Mouse (Mus musculus) adrenal gland, adult (tissue): ENCODE measurements around the gene Trim80.
"Not testable (repeated sequence)": the region's sequence is repeated elsewhere in the genome, so short reads cannot be mapped to it uniquely, and the experiment has no call there.

ENCODE experiments used
- DNase-seq, 2 experiments: peaks; one replicate each; pipeline ENCODE4 v3.0.0; 2022 to 2023; ENCODE audit warnings: low spot score in 1 of 2; ENCODE audit not compliant: inconsistent age in 2 of 2

Trim80 gene

DNA sequence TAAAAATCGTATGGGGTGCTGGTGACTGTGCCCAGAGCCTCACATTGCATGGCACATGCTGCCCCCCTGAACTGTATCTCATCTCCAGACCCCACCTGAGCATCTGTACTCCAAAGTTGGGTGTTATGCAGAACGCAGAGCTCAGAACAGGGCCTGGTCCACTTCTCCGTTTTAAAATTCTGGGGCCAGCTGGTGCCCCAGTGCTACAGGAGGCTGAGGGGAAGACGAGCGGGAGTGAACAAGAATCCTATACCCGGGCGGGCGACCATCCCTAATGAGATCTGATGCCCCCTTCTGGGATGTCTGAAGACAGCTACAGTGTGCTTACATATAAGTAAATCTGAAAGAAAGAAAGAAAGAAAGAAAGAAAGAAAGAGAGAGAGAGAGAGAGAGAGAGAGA lies 20.6 kb downstream of the Trim80 start:
- no peak for DNase-seq

DNA sequence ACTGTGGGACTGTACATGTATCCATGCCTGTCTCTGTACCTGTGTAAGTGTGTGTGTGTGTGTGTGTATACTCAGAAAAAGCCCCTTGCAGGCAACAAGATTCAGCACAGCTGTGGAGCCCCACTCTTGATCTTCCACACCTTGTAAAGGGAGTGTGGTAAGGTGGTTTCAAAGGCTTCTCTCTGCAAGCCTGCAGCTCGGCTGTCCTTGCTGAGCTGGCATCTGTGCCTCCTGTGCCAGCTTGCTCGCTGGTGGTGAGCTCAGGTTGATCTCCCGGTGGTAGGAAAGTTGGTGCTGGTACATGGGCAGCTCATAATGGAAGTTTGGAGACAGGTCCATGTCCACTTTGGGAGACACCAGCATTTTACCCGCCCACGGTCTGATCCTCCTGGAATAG lies 21.5 kb downstream of the Trim80 start:
- peak in 1 of 2 experiments; percentile 27 for DNase-seq

DNA sequence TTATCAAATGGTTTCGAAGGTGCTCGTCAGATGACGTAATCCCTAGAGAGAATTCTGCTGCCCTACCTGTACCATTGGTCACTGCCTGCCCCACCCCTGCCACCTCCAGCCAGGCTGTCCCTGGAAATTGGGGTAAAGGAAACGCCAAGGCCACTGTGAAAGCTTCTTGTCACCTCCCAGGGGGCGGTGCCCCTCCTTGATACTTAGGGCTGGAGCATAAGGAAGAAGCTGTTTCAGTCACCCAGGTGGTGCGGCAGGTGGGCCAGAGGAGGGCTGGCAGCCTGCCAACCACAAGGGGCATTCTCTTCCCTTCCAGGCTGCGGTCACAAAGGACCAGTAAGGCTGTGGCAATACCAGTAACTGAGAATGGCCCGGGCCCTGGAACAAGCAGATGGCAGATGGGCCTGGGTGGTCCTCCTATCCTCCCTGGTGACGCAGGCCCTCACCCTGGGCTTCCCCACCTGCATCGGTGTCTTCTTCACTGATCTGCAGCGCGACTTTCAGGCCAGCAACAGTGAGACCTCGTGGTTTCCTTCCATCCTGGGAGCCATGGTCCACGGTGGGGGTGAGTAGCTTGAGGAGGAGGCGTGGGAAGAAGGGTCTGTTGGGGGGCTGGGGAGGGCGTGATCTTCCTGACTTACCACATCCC lies 22.0 kb downstream of the Trim80 start, which contains the start of gene Slc16a5:
TSS of gene Slc16a5 (plus strand) at position 232 of the 649 bp plus-strand sequence.
- peak in 1 of 2 experiments; percentile 25 for DNase-seq

DNA sequence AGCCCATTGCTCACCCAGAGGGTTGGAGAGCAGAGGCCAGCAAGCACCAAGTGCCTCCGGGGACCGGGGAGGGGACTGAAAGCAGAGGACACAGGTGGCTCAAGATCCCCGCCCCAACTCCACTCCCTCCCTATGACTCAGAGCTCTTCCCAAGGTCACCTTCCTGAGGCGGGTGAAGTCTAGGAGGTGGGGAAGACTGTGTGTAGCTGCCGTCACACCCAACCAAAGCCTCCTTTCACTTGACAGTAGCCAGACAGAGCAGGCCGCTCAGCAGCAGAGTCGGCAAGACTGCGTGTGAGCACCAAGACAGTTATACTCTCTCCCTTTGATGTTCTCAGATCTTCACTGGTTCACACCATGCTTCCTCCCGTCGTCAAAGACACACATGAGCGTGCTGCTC lies 23.1 kb downstream of the Trim80 start:
- peak in 1 of 2 experiments; percentile 70 for DNase-seq

DNA sequence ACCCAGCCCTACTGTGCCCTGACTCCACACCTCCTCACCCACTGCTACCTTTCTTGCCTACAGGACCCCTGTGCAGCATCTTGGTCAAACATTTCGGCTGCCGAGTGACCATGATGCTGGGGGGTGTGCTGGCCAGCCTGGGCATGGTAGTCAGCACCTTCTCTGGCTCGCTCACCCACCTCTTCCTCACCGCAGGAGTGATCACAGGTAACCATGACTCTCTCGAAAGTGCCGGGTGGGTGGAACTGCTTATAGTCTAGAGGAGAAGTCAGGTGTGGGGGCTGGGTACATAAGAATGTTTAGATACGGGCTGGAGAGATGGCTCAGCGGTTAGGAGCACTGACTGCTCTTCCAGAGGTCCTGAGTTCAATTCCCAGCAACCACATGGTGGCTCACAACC lies 24.5 kb downstream of the Trim80 start:
- peak in 1 of 2 experiments; percentile 21 for DNase-seq

DNA sequence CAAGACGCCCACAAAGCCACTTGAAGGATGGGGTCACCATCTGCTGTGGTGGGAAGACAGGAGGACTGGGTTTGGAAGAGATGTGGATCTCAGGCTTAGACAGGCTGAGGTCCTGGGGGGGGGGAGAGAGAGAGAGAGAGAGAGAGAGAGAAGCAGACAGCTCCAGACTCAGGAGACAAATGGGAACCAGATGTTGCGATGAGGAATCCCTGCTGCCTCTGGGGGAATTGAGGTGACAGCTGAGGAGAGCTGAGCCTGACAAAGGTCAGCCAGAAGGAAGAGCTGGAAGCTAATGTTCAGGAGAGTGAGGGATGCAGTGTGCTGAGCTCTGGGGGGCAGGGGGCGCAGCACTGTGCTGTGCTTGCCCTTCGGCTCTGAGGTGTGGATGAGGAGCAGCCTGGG lies 26.9 kb downstream of the Trim80 start:
- no peak for DNase-seq

DNA sequence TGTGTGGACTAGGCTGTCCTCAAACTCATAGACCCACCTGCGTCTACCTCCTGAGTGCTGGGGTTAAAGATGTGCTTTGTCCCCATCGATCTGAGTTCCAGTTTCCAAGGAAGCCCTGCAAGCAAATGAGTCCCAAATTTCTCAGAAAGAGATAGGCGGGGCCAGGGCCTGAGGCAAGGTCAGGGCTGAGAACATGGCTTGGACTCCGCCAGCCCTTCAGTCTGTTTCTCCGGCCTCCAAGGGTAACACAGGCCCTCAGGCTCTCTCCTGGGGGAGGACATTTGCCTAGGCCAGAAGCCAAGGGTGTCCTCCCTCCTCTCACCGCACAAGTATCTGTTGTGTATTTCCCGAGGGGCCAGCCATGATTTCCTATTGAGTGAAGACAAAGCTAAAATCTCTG lies 31.8 kb downstream of the Trim80 start:
- peak in 1 of 2 experiments; percentile 67 for DNase-seq

DNA sequence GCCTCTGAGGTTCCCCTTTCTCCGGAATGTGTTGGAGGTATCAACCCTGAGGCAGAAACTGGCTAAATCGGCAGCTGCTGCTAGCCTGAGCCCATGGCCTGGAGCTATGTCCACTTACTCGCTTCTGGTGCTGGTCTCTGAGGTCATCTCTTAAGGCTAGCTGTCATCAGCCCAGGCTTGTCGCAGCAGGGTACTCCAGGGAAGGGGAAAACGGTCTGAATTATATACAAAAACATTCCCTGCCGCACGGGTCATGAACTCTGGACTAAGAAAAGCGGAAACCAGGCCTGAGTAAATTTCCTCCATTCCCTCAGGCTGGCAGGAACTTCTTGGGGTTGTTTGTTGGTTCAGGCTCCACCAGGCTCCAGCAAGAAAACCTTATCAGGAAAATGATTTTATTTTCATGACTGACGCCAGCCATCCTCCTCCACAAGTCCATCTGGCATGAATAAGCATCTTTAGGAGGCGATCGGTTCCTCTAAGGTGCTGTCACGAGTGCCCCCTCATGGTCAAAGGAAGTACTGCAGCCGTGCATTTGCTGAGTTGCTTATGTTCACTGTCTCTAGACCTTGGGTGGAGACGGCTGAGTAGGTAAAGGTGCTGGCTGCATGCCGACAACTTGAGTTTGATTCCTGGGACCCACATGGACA lies 33.4 kb downstream of the Trim80 start:
- peak; percentile 92 to 98 for DNase-seq

DNA sequence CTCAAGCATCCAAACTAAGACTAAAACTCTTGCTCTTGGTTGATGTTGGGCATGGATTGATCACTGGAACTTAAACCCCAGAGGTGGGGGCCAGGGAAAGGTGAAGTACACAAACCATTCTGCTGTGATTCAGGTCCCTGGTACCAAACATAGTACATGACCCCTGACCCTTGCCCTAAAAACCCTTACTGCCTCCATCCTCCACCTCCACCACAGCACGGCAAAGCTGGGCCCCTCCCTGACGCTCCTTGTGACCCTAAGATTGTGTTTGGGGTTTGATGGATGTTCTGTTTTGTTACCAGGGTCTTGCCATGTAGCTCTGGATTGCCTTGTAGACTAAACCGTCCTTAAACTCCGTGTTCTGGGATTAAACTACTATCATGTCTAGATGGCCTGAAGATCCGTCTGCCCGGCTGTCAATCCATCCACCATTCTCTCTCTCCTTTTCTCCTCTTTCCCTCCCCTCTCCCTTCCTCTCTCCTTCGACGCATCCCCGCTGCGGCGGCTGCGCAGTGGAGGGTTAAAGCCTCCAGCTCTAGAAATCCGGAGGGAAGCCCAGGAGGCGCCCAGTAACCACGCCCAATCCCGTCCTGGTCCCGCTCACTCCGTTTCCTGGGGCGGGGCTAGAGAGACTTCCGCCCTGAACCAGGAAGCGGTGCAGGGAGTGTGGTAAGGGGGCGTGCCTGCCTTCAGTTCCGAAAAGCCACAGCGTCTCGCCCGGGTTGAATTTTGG lies 34.8 kb downstream of the Trim80 start, which contains the start of gene Armc7:
TSS of gene Armc7 (plus strand) at position 643 of the 733 bp plus-strand sequence.
- peak; percentile 97 to 99 for DNase-seq

DNA sequence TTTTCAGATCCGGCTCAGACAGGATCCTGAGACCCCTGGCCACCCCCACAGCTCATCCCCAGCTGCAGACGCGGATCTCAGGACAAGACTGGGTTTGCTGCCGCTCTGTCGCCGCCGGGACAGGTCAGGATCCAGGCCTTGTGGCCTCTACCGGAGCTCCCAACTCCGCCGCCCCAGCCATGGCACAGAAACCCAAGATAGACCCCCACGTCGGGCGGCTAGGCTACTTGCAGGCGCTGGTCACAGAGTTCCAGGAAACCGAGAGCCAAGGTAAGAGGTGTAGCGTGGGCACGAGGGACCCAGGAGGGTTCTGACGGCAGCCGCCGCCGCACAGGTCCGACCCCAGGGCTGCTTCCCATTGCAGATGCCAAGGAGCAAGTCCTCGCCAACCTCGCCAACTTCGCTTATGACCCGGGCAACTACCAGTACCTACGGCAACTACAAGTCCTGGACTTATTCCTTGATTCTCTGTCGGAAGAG lies 35.5 kb downstream of the Trim80 start:
- no peak for DNase-seq

DNA sequence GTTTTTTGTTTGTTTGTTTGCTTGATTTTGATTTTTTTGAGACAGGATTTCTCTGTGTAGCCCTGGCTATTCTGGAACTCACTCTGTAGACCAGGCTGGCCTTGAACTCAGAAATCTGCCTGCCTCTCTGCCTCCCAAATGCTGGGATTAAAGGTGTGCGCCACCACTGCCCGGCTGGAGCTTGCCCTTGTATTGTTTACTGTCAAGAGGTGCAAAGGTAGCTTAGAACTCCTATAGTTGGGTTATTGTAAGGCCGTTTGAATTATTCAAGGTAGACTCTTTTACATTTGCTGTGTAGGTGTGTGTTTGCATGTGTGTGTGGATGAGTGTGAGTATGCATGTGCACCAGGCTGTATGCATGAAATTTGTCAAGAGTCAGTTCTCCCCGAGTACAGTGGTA lies 36.3 kb downstream of the Trim80 start:
- DNase-seq, result not testable (repeated sequence)

DNA sequence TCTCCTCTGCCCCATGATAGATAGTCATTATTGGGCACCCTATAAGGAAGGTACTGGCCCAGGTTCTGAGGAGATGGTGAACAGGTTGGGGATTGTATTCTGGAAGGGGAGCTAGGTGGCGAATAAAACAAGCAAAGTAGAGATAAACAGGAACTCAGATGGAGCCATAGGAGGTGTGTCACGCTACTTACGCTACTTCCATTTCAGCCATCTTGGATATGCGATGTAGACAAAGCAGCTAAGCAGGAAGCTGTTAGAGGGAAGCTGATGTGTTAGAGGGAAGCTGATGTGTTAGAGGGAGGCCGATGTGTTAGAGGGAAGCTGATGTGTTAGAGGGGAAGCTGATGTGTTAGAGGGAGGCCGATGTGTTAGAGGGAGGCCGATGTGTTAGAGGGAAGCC lies 37.0 kb downstream of the Trim80 start:
- not testable (repeated sequence) for DNase-seq

DNA sequence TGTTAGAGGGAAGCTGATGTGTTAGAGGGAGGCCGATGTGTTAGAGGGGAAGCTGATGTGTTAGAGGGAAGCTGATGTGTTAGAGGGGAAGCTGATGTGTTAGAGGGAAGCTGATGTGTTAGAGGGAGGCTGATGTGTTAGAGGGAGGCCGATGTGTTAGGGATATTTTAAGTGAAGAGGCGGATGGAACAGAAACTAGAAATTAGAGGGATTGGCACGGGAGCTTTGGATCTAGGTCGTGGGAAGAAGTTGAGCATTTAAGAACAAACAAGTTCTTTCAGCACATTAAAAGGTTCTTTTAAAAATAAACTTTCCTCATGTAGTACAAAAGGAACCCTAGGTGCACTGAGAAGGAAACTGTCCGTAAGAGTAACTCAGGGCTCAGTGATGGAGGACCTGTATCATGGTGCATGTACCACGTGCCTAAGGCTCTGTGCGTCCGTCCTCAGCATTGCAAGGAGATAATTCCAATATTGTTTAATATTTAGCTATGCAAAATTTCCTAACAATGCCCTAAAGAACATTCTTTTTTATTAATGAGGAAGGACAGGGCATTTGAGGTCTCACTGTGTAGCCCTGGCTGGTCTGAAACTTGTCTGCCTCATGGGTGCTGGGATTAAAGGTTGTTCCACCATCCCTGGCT lies 38.1 kb downstream of the Trim80 start:
- no peak for DNase-seq

DNA sequence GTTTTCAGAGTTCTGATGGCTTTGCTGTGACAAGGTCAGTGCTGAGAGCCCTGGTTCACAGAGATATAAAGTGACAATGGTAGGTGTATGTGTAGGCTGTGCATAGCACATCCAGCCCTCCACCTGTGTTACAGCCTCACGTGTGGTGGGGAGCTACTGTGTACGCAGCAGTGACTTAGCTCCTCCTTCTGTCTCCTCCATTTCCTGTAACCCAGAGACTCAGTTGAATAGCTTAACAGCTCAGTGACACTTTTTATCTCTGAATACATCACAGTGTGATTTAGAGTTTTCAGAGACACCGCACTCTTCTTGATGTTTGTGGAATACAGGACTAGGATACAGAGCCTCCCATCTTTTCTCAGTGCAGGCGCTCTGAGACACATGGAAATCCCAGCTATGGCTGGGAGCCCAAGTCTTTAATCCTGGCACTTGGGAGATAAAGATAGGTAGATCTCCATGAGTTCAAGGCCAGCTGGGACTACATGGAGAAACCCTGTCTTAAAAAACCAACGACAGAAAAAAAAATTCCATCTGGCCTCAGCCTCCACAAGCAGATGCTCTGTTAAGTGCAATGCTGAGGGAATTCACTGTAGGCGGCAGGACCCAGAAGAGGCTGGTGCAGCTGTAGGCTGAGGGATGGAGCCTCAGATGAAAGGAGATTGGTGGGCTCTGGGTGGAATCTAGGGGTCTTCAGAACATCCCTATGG lies 41.4 kb downstream of the Trim80 start:
- no peak for DNase-seq

DNA sequence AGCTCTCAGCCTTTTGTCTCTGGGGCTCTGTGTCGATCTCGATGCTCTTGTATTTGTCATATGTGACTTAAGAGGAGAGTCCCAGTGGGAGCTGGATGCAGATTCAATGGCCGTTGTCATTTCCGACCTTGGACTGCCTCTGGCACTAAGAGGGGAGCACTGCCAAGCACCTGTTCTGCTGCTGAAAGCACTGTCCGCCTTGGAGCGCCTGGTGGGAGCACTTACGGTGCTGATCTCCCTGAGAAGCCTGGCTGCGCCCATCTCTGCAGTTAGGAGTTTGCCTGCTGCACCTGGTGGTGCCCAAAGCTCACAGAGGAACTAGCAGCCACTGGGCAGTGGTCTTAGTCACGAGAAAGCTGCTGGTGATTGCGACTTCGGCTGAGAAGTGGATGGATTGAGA lies 42.9 kb downstream of the Trim80 start:
- no peak for DNase-seq

DNA sequence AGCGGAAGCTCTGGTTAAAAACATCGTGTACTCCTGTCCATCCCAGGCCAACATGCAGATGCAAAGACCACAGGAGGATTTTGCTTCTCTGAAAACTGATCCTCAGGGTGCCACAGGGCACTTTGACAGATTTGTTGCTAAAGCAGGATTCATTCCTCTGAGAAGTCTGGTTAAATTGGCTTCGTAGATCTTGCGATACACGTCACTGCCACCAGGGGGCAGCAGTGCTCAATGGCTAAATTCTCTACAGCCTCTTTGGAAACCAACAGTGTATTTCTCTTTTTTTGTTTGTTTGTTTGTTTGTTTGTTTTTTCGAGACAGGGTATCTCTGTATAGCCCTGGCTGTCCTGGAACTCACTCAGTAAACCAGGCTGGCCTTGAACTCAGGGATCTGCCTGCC lies 43.4 kb downstream of the Trim80 start:
- peak; percentile 73 to 94 for DNase-seq

DNA sequence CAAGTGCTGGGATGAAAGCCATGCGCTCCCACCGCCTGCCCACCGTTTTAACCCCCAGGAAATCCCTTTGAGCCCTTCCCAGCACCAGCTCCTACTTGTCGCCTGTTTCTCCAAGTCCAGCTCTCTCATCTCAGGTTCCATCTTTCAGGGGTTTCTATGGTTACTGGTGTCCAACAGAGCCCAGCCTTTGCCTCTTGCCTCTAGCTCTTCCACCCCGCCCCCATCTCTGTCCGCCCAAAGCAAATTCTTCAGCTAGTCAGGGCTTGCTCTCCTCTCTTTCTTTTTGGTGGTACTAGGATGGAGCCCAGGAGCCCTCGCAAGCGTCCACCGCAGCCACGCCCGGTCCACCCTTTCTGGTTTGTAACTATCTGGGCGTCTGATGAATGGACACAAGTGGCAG lies 44.8 kb downstream of the Trim80 start:
- DNase-seq, result no peak

DNA sequence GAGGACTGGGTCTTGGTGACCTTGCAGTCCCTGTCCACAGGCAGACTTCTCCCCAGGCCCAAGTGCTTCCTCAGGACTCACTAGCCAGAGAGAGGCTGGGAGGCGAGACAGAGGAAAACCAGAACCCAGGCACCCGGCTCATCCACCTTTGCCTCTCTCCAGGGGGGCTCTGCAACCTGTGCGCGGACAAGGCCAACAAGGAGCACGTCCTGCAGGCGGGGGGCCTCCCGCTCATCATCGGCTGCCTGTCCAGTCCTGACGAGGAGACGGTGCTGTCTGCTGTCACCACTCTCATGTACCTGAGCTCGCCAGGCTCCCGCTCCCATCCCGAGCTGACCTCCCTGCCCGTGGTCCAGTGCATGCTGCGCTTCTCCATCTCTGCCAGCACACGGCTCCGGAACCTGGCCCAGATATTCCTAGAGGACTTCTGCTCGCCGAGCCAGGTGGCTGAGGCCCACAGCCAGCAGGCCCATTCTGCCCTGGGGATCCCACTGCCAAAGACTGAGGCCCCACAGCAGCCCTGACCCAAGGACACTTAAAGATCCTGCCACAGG lies 48.3 kb downstream of the Trim80 start:
- DNase-seq, result no peak

DNA sequence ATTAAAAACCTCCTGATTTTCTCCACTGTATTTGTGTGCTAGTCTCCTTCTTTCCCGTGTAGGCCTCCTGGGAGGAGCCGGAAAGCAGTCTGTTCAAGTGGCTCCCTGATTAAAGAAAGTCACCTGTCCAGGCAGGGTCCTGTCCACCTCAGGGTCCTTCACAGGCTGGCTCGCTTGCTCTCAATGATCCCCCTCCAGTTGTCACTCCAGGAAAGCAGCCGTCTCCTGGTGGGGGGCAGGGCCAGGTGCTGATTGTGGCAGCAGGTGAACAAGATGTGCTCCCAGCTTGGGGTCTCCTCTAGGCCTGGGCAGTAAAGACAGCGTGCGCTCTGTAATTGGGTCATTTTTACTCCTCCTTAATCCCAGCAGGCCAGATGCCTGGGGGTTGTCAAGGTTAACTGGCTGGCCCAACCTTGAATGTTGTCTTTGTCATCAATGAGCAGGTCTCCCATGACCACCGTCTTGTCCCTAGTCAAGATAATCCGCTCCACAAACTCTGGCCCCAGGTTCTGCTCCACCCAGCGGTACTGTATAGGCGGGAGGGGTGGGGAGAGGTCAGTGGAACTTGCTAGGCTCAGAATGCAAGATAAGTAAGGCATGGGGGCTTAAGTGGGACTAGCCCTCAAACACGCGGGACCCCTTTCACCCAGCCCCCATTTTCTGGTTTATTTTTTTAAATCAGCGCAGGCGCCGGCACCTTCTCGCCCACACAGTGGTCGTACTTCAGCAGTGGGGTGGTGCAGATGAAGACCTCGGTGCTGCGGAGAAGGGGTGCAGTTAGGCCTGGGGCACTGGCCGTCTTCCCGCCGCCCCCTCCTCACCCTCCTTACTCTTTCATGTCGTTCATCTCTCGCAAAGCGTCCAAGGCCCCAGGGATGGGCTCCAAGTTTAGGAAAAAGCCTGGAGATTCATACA lies 50.4 kb downstream of the Trim80 start:
- peak; percentile 71 to 85 for DNase-seq
